Mouse (Mus musculus) testis, adult 10 weeks (tissue): ENCODE results near the gene Mphosph9. TPM values are rescaled to one million over a fixed set of nuclear protein-coding genes. Genes with fewer than 3 reads are reported as not detected.

ENCODE experiments used
- polyA plus RNA-seq: library from polyadenylated mRNA; stranded (reverse); fragments of 350-450 nt; fragmentation: Illumina TruSeq; extraction: RNeasy Lipid Tissue Mini Kit (QIAGEN cat#74804); gene quantifications from one replicate; pipeline ENCODE4 v1.2.3, GENCODE M21; 2014; ENCODE audit warnings: low read depth, low replicate concordance

Mphosph9 gene
- polyA plus RNA-seq, result 51.4 TPM

DNA sequence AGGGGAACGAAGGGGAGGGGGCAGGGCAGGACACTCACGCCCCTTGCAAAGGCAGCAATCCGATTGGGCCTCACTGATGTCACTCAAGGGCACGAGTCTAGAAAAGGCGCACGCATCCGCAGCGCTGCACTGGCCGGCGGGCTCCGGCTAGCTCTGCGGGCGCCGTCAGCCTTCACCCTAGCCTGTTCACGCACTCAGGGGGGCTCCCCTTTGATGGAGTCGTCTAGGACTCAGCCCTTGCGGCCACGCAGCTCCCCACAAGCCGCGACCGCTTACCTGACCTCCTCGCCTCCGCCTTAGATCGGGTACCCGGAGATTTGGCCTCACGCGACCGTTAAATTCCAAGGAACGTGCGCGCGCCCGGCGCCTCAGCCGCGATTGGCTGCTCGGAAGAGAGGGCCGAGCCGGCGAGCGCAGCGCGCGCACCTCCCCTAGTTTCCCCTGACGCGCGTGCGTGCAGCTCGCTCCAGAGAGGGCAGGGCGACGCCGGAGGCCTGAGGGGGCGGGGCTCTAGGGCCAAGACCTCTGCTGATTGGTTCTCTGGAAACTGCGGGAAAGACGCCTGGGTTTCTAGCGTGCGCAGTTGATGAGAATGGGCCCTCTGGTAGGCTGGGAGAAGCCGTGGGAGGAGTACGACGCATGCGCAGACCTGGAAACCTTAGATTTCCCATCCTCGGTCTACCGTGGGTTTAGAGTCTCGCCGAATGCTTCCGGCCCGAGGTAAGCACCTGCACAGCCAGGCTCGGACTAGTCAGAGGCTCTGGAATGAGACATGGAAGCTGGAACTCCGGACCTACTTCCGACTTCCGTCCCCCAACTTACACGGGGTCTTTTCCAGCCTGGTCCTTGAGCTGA lies at the start of gene Mphosph9, which contains the start of gene 2810006K23Rik:
Mphosph9 (minus strand) TSS at position 463 of the 855 bp plus-strand sequence.
2810006K23Rik (plus strand) TSS at position 580 of the 855 bp plus-strand sequence.

DNA sequence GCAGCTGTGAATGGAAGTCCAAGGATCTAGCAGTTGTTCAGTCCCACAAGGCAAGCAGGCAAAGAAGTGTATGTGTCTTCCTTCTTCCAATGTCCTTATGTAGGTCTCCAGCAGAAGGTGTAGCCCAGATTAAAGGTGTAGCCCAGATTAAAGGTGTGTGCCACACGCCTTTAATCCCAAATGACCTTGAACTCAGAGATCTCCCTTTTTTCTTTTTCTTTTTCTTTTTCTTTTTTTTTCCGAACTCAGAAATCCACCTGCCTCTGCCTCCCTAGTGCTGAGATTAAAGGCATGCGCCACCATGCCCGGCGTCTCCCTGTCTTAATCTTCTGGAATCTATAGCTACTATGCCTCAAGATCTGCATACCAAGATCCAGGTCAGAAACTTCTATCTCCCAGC lies 35.2 kb upstream of the Mphosph9 start, which contains the start of gene Cdk2ap1:
Cdk2ap1 (minus strand) TSS at position 101 of the 400 bp plus-strand sequence.

GRCm38 (mm10) chr5:124249614-124250591 lies 77.9 kb downstream of the Mphosph9 start, which contains the start of gene Pitpnm2:
Pitpnm2 (minus strand) TSS chr5:124249760.

Other genes with a start within 250 kb of the Mphosph9 start
- gene Abcb9, start 232.2 kb downstream of the Mphosph9 start, polyA plus RNA-seq, result 1.3 TPM
- gene Ogfod2, start 215.7 kb downstream of the Mphosph9 start, polyA plus RNA-seq, result 3.0 TPM
- 4.3 TPM for gene Arl6ip4, start 211.9 kb downstream of the Mphosph9 start, polyA plus RNA-seq
- gene Pitpnm2, start 78.2 kb downstream of the Mphosph9 start, polyA plus RNA-seq, result 12.0 TPM
- gene 2810006K23Rik, start 117 bp upstream of the Mphosph9 start, polyA plus RNA-seq, result 7.6 TPM
- gene Cdk2ap1, start 35.1 kb upstream of the Mphosph9 start, polyA plus RNA-seq, result 44.7 TPM
- 238 TPM for gene Sbno1, start 98.0 kb upstream of the Mphosph9 start, polyA plus RNA-seq
- gene Kmt5a, start 112.0 kb upstream of the Mphosph9 start, polyA plus RNA-seq, result 31.7 TPM
- gene Rilpl2, start 150.4 kb upstream of the Mphosph9 start, polyA plus RNA-seq, result 2.6 TPM
- 4.8 TPM for gene Snrnp35, start 155.2 kb upstream of the Mphosph9 start, polyA plus RNA-seq
- gene Rilpl1, start 203.4 kb upstream of the Mphosph9 start, polyA plus RNA-seq, result 1.0 TPM
- 384 TPM for gene Tmed2, start 212.7 kb upstream of the Mphosph9 start, polyA plus RNA-seq
- 4.5 TPM for gene Ddx55, start 224.9 kb upstream of the Mphosph9 start, polyA plus RNA-seq